Mouse (Mus musculus): ENCODE measurements around the gene Nudt14.

Nudt14 gene

DNA sequence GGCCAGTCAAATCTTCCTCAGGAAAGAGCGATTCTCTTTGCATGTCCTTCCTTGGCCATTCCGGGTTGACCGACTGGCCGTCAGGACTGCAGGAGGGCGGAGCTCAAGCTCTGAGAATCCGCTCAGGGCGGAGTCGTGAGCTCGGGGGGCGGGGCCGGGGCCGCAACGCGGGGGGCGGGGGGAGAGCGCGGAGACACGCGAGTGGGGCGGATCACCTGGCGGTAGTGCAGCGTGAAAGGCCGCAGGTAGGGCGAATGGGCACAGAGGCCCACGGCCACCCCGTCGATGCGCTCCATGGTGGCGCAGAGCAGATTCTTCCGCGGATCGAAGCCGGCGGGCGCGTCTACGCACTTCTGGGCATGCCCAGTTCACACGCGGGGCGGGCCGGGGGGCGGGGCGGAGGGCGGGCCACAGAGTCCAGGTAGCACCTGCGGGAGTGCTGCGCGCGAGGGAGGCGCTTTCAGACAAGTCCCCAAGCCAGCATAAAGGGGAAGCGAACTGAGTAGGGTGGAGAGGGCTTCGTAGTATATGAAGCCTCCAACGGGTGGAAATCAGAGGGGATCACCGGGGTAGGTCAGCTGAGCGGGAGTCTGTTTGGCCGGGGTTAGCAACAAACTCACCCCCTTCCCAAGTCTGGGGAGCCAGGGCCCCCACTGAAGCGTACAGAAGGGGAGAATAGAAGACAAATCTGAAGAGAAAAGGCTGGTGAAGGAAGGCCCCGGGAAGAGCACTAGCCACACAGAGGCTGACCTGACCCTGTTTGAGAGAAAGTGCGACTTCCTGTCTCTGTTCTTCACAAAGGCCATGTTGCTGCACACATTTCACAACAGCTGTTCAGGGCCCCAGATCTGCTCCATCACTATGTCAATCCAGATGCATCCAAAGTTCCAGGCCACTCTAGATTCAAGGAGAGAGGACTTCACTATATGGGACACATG lies at the start of gene Nudt14:
Gene Nudt14 (minus strand): TSS at position 349 of the 938 bp plus-strand sequence.
- peak; percentile 80 for DNase-seq (ENCODE audit: low spot score)

DNA sequence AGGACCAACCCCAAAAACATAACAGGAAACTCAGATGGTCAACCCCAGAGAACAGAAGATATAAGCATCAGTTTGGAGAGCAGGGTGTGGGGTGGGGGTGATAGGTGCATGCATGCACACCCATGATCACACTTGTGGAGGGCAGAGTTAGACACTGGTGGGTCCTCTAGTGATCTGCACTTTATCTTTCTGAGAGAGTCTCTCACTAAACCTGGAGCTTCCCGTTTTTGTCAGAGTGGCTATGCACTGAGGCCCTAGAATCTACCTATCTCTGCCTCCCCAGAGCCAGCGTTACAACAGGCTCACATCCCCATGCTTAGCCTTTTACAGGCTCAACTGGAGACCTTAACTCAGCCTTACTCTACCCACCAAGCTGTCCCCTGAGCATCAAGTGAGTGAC lies 49.5 kb upstream of the Nudt14 start:
- no peak for DNase-seq (ENCODE audit: low spot score)

DNA sequence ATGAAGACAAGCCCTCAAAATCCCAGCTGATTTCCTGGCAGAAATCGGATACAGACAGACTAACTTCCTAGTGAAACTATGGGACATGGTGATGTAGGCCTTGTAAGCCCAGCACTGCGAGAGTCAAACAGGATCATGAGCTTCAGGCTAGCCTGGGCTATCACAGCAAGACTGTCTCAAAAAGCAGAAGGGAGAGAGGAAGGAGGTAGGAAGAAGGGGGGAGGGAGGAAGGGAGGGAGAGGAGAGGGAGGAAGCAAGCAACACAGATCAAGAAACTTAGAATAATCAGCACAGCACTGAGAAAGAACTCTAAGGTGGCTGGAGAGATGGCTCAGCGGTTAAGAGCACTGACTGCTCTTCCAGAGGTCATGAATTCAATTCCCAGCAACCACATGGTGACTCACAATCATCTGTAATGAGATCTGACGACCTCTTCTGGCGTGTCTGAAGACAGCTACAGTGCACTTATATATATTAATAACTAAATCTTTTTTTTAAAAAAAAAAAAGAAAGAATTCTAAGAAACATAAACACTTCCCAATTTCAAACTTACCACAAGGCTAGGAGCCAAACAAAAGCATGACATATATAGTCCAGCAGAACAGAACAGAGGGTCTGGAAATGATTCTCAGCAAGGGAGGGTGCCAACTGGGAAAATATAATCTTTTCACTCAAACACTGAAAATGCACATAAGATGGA lies 48.9 kb upstream of the Nudt14 start:
- no peak for DNase-seq (ENCODE audit: low spot score)

DNA sequence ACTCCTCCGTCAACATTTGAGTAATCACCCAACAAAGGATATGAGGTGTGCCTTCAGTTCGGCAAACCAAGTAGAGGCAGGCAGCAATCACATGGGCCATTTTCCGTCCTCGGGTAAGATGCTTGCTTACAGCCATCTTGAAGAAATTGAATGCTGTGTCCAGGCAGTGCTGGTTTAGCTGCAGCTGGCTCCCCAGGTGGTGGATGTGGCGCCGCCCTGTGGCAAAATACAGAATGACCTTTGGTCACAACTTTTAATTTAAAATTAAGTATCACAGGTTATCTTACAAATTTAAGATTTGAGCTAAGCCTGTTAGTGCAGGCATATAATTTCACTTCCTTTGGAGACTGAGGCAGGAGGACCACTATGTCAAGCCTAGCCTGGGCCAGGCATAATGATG lies 46.0 kb upstream of the Nudt14 start:
- DNase-seq (ENCODE audit: low spot score): no peak

DNA sequence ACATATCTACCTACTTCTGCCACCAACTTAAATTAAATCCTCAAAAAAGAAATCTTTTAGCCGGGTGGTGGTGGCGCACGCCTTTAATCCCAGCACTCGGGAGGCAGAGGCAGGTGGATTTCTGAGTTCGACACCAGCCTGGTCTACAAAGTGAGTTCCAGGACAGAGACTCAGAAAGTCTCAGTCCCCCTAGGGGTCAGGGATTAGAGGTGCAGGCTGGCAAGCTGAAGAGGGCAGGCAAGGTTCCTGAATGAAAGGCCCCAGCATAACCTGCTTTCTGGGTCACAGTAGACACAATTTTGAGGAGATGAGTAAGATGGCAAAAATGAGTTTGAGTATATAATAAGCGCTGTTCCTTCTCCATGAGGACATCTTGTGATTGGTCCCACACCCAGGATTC lies 43.4 kb upstream of the Nudt14 start:
- no peak for DNase-seq (ENCODE audit: low spot score)

DNA sequence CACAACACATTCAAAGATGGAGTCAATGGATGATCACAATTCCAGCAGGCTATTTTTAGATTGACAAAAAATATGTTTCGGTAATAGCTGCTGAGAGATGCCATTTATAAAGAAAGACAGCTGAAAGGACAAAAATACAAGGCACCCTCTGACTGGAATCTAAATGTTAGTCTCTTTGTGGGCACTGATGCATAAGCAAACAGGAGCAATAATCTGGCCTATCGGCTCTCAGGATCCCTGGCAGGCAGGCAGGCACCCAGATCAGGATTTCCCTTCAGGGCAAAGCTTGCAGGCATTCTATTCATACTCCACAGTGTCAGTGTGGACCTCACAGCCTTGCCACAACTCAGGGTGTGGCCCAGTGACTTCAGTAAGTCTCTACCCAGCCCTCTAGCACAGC lies 40.1 kb upstream of the Nudt14 start:
- no peak for DNase-seq (ENCODE audit: low spot score)

DNA sequence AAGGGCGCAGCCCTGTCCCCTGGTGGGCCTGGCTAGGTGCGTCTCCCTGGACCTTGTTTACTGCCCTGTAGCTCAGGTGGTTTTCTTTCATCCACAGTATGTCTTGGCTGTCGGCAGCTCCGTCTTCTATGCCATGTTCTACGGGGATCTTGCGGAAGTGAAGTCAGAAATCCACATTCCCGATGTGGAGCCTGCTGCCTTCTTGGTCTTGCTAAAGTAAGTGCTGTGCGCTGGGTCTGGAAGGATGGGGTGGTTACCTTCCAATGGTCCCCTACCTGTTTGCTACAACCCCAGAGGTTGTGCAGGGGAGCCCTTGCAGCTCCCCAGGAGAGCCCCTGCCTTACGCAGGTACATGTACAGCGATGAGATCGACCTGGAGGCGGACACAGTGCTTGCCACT lies 35.2 kb upstream of the Nudt14 start:
- DNase-seq (ENCODE audit: low spot score): no peak

DNA sequence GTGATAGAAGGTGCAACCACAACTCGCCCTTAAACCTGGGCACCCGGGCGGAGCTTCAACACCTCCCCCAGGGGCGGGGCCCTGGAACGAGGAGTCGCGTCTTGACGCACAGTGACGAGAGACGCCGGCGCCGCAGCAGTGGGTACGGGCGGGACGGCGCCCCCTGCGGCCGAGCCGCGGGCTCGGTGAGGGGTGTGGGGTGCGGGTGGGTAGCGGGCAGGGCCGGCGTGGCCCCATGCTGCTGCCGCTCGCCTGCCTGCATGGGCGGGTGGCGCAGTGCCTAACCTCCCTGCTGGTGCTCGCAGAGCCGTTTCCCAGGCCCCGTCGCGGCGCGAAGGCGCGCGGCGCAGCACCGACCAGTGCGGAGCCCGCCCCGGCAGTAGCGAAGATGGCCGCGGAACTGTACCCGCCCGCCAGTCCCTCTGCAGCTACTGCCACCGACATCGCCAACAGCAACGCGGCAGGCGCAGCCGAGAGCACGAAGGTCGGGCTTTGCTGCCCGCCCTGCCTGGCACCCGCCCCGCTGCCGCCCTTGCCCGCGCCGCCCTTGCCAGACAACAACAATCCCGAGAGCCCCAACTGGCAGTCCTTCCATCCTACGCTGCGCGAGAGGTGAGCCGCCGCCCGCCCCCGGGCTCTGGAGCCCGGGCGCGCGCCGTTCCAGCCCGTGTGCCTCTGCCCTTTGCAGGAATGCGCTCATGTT lies 34.6 kb upstream of the Nudt14 start, which contains the start of gene Btbd6:
Gene Btbd6 (plus strand): TSS at position 112 of the 703 bp plus-strand sequence.
- no peak for DNase-seq (ENCODE audit: low spot score)

DNA sequence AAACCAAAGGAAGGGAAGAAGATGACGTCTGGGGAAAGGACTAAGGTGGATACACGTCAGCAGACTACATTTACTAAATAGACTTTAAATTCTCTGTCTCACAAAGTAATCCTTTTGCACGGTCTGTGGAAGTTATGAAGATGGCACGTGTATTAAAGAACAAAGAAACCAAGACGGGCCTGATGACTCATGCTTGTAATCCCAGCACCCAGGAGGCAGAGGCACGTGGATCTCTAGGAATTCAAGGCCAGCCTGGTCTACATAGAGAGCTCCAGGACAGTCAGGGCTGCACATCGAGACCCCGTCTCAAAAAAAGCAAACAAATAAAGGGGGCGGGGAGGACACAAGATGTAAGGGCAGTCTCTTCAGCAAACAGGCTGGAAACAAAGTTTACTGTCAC lies 32.8 kb upstream of the Nudt14 start:
- no peak for DNase-seq (ENCODE audit: low spot score)

DNA sequence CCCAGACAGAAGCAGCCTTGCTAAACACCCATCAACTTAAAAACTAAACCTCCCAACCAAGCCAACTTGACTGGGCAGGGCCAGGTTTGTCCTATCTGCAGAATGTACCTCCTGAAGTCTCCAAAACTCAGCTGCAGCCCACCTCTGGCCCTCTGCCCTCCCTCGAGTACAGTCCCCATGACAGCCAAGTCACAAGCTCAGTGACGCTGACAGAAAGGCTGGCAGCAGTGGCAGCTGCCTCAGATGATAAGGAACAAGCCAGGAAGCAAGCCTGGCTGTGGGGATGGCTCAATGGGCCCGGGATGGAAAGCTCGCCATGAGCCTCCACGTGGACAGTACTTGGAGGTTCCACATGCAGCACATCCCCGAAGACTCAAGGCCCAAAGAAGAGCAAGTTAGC lies 27.7 kb upstream of the Nudt14 start:
- no peak for DNase-seq (ENCODE audit: low spot score)

DNA sequence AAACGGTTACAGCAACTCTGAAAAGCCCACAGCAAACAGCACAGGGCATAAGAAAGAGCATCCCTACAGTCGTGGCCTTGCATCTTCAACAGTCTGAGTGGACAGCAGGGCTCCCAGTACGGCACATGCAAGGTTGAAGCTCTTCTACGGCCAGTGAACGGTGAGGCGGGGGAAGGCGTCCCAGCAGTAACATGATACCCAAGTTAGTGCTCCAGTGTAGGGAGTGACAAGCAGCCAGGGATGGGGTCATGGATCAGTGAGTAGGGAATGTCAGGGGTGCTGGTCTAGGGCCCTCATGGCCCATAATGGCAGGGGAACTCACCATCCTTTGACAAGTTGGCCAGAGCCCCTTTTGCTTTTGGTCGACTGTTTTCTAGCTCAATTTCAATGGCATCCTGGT lies 27.0 kb upstream of the Nudt14 start:
- DNase-seq (ENCODE audit: low spot score): no peak

DNA sequence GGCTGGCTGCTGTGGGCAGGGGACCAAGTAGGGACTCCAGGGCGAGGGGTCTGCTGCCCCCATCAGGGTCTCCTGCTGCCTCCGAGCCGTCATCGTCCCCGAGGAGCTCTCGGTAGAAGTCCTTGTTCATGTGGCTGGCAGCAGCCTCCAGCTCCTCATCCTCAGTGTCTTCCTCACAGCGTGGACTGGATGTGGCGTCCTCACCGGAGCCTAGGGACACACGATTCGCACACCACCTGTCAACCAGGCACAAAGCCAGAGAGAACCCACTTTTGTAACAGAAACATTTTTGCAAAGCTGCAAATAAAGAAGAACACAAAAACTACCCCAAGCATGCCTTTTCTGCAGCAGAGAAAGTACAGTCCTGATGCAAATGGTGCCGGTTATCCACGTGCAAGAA lies 23.9 kb upstream of the Nudt14 start:
- DNase-seq (ENCODE audit: low spot score): no peak

DNA sequence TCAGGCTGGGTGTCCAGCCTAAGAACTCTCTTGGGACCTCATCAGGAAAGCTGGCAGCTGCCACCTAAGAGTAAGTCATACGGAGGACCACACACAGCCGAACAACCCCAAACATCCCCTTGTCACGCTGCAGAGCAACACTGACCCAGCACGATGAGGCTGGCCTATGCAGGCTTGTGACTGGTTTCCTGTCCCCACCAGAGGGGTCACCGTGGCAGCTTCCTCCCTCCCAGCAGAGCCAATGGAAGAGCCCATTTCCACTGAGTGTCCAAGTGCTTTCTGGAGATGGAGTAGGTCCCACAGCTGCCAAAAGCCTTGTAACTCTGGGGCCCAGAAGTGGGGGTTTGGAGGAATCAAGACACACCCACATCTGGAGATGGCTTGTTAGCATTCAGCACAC lies 19.9 kb upstream of the Nudt14 start:
- DNase-seq (ENCODE audit: low spot score): no peak

DNA sequence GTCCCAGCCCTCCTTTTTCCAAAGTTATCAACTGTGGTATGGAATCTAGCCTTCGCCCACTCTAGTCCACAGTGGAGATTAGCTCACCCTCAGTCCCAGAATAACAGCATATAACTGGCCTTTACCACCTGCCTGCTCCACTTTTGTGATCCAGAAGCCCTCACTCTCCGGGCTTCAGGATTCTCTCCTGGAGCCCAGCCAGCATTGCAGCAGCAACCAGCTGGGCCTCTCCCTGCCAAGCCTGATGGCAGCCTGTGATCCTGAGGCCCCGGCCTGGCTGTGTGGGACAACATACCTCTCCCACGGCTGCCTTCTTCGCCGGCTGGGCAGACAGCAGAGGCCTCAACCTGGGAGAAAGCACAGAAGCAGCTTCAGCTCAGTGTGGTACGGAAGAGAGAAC lies 19.5 kb upstream of the Nudt14 start:
- peak; percentile 55 for DNase-seq (ENCODE audit: low spot score)

DNA sequence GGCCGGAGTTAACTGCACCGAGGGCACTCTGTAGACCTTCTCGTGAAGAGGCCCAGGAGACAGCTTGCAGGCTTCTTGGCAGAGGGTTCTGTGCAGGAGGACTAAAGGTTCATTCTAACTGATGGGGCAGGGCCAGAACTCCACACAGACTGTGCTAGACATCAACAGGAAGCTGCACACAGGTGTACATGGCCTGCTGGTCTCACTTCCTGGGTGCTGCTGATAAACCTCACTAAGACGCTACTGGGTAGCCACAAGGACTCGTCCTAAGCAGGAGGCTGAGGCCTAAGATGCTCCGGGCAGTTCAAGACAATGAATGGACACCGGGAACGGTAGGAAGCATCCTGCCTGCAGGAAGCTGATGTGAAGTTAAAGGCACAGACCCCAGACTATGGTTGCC lies 17.5 kb upstream of the Nudt14 start:
- no peak for DNase-seq (ENCODE audit: low spot score)

DNA sequence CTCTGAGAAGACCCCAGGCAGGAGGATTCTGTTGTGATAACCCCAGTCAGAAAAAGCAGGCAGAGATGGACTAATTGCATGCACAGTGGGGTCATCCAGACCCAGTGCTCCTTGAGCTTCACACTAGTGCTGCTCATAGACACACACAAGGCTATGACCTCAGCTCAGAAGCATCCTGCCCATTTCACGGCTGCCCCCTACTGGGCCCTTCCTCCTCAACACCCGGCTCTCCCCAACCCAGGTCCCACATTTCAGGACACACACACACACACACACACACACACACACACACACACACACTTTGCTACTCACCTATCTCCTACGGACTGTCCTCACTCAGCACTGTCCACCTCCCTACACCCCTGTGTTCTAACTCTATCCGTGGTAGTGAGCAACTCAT lies 16.4 kb upstream of the Nudt14 start:
- DNase-seq (ENCODE audit: low spot score): peak; percentile 47

DNA sequence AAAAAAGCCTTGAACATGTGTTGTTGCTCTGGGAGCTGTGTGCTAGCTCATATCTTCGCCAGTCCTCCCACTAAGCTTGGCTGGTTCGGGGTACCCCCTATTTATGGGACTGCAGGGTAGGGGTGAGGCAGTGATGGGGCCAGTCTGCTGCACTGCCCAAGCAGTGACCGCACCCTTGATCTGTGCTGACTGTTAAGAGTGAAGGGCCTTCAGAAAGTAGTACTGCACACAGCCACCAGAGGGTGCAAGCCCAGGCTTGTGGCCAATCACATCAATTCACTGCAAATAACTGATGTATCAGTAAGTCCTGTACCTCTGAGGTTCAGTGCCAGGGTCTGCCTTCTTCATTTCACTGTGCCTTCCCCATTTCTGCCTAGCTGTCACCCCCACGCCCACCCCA lies 13.9 kb upstream of the Nudt14 start:
- peak; percentile 67 for DNase-seq (ENCODE audit: low spot score)

DNA sequence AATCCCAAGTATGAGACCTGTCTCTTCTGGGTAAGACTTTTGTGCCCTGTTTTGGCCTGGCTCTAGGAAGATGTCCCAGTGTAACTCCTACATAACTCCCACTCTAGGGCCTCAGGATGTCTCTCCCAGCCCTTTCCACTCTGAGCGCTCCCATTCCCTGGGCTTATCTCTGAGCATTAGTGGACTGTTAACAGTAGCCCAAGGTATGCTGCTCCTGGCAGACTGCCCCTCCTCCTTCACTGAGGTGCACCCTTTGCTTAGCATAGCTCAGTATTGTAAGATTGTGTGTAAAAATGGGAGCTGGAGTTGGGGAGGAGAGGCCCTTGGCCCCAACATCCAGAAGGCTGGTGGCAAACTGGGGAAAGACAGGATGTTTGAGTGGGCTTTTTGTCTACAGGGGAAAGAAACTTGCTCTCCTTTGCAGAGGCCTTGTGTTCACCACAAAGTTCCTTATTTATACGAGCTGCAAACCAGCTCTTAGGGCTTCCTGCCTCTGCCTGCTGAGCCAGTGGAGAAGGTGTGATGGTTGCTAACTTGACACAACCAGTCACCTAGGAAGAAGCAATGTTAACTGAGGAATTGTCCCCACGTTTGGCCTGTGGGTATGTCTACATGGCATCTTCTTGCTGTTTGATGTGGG lies 11.1 kb upstream of the Nudt14 start:
- no peak for DNase-seq (ENCODE audit: low spot score)

DNA sequence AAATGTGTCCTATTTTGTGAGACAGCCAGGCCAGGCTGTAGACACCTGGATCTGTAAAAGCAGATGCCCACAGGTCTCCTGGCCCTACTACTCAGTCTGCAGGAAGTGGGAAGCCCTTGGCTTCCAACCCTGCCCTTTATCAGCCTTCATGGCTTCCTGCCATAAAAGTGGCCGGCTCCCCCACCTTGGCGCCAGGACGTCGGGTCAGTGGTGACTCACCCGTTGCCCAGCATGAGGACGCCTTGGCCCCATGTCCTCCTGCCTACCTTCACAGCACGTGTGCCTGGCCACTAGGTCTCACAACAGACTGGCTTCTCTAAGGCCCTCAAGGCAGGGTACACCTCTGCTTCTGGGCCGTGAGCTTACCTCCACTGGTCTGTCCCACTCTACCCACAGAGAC lies 10.5 kb upstream of the Nudt14 start:
- no peak for DNase-seq (ENCODE audit: low spot score)

DNA sequence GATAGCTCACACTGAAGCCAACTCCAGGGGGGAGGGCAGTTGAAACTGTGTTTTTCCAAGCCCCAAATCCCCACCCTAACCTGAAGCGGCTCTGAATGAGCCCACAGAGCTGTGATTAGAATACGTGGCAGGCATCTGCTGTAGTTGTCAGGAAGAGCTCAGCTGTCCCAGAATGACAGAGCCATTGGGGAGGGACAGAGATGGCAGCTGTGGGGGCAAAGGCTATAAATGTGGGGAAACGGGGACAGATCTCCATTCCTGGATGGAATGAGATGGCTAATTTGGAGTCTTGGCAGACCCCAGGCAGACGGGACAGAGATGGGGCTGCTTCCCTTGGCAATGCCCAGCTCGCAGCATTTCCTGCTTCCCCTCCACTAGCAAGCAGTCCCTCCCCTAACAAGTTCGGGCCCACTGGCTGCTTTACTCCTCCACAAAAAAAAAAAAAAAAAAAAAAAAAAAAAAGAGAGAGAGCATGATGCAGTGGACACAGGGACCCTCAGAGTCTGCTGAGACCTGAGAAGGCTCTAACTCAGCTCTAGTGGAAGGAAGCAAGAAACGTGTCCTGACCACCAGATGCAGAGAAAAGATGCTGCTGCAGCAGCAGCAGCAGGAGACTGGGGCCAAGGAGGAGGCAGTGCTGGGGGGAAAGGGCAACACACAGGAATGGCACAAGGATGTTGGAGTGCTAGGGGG lies 9.4 kb upstream of the Nudt14 start:
- DNase-seq (ENCODE audit: low spot score): no peak

DNA sequence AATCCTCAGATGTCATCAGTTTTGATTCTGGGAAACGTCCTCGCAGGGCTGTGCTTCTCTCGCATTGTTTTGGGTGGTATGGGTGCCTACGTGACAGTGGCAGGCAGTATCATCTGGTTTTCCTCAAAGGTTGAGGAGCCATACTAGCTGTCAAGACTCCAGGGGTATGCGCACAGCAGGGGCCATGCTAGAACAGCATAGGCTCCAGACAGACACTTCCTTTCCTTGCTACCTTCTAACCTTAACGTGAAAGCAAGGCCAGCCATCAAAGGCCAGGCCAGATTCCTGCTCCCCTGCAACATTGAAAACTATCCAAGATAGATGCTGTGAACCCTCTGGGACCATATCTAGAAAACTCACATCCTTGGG lies 8.8 kb upstream of the Nudt14 start:
- no peak for DNase-seq (ENCODE audit: low spot score)

All from adipocyte (in vitro differentiated cells).